Mouse (Mus musculus) lung, postnatal 0 days (tissue): ENCODE results near the gene Gm28053. TPM values are rescaled to one million over a fixed set of nuclear protein-coding genes. Genes with fewer than 3 reads are reported as not detected.

Experiments used
- ATAC-seq: fragments of 200-750 bp; cut with Nextera tagmentation; 2 replicates; pipeline ENCODE4 v1.8.0; 2017; ENCODE audit warnings: moderate library complexity
- DNase-seq: peaks from one replicate; pipeline ENCODE4 v3.0.0-alpha.2; 2016; ENCODE audit warnings: low spot score
- H3K27ac ChIP-seq: fragments of 300-500 bp; sonication (generic); 2 replicates; pipeline ENCODE4 v1.5.1; 2014; ENCODE audit warnings: antibody characterized with exemption, mild to moderate bottlenecking, low read length, mixed read lengths
- H3K27me3 ChIP-seq: fragments of 300-500 bp; sonication (generic); replicated peaks from 2 replicates; pipeline ENCODE4 v1.6.1; 2014; ENCODE audit warnings: low read length, mixed read lengths; ENCODE audit not compliant: insufficient read depth
- H3K36me3 ChIP-seq: fragments of 300-500 bp; sonication (generic); 2 replicates; pipeline ENCODE4 v1.6.1; 2014; ENCODE audit warnings: low read length, mixed read lengths; ENCODE audit not compliant: insufficient read depth
- H3K4me1 ChIP-seq: fragments of 300-500 bp; sonication (generic); 2 replicates; pipeline ENCODE4 v1.6.1; 2014; ENCODE audit warnings: antibody characterized with exemption, low read depth, low read length, mixed read lengths; ENCODE audit not compliant: insufficient read depth
- H3K4me2 ChIP-seq: fragments of 300-500 bp; sonication (generic); replicated peaks from 2 replicates; pipeline ENCODE4 v1.6.1; 2014; ENCODE audit warnings: low read depth, mild to moderate bottlenecking, low read length, moderate library complexity, mixed read lengths
- H3K4me3 ChIP-seq: fragments of 300-500 bp; sonication (generic); 2 replicates; pipeline ENCODE4 v1.5.1; 2014; ENCODE audit warnings: low read depth, low read length
- H3K9ac ChIP-seq: fragments of 300-500 bp; sonication (generic); replicated peaks from 2 replicates; pipeline ENCODE4 v1.6.1; 2014; ENCODE audit warnings: low read depth, mild to moderate bottlenecking
- H3K9me3 ChIP-seq: fragments of 300-500 bp; sonication (generic); 2 replicates; pipeline ENCODE4 v1.6.1; 2016; ENCODE audit warnings: low read length, mixed read lengths
- CTCF ChIP-seq: IDR thresholded peaks from 2 replicates; pipeline ENCODE4 v1.5.1; 2016; ENCODE audit warnings: antibody characterized with exemption, mild to moderate bottlenecking
- EP300 ChIP-seq: IDR thresholded peaks from 2 replicates; pipeline ENCODE4 v1.6.1; 2016; ENCODE audit warnings: antibody characterized with exemption, mild to moderate bottlenecking, control low read depth
- WGBS: fragments of 180-500 bp; shearing (Covaris S2); extraction: QIAGEN DNeasy Blood & Tissue Kit; methylation state at CpG from one replicate; pipeline ENCODE4 v1.1.7; 2014; 5-methylcytosine and 5-hydroxymethylcytosine counted together
- polyA plus RNA-seq: library from polyadenylated mRNA; unstranded; fragments of >200 nt; fragmentation: Nextera tagmentation; extraction: Ambion mirVana; gene quantifications from 2 replicates; pipeline ENCODE4 v1.2.1, GENCODE M21; 2015

Gene Gm28053
- polyA plus RNA-seq, 1 experiment from 2014 or later, result 2.2 TPM

GRCm38 (mm10) chr6:48720326-48720725 is 1.9 kb downstream of the Gm28053 start:
- 63% methylated on average over 4 of the region's 4 CpGs for WGBS
- no peak overlapping the region for H3K9ac ChIP-seq
- no peaks in the 10 kb centered on the region for H3K27me3 ChIP-seq
- ATAC-seq (no peak), DNase-seq (no peak)
- no peak for TF ChIP-seq CTCF
- TF ChIP-seq EP300, result no peak
- H3K36me3 ChIP-seq, result no peaks in the 10 kb centered on the region
- no peaks in the 10 kb centered on the region for H3K9me3 ChIP-seq
- H3K4me1 ChIP-seq, result no peaks in the 10 kb centered on the region
- no peak overlapping the region for H3K4me3 ChIP-seq
- H3K4me2 ChIP-seq, result no peak overlapping the region
- no peak overlapping the region for H3K27ac ChIP-seq

- no peaks in the 10 kb centered on the region for H3K36me3 ChIP-seq
- no peak overlapping the region for H3K4me2 ChIP-seq
- H3K9ac ChIP-seq, result no peak overlapping the region
- DNase-seq, result no peak
- no peak for TF ChIP-seq CTCF
- no peak for TF ChIP-seq EP300
- no peaks in the 10 kb centered on the region for H3K4me1 ChIP-seq
- no peak for ATAC-seq
- no peaks in the 10 kb centered on the region for H3K9me3 ChIP-seq
- WGBS, result 70% methylated on average over 8 of the region's 8 CpGs
- no peak overlapping the region for H3K27ac ChIP-seq
- no peak overlapping the region for H3K4me3 ChIP-seq
- H3K27me3 ChIP-seq, result no peaks in the 10 kb centered on the region
These were observed 5.1 kb downstream of the Gm28053 start for GRCm38 (mm10) chr6:48723468-48723867.

GRCm38 (mm10) chr6:48725476-48725875 is 7.1 kb downstream of the Gm28053 start:
- no peaks in the 10 kb centered on the region for H3K9me3 ChIP-seq
- peak; percentile 74 for ATAC-seq
- no peak overlapping the region for H3K4me2 ChIP-seq
- H3K27ac ChIP-seq, result no peak overlapping the region
- TF ChIP-seq CTCF (no peak), EP300 (0 out of 2 replicates have a peak, but pooled peaks have one; percentile 13)
- H3K36me3 ChIP-seq, result no peaks in the 10 kb centered on the region
- WGBS, result 0% methylated on average over 1 of the region's 1 CpGs
- no peaks in the 10 kb centered on the region for H3K4me1 ChIP-seq
- no peak overlapping the region for H3K4me3 ChIP-seq
- H3K27me3 ChIP-seq, result no peaks in the 10 kb centered on the region
- H3K9ac ChIP-seq, result no peak overlapping the region
- peak; percentile 59 for DNase-seq

- 76% methylated on average over 5 of the region's 5 CpGs for WGBS
- no peaks in the 10 kb centered on the region for H3K27me3 ChIP-seq
These were observed 9.4 kb downstream of the Gm28053 start for GRCm38 (mm10) chr6:48727761-48728160.

GRCm38 (mm10) chr6:48732864-48733304 is 14.5 kb downstream of the Gm28053 start:
- no peaks in the 10 kb centered on the region for H3K27me3 ChIP-seq
- ATAC-seq, result no peak
- 33% methylated on average over 8 of the region's 8 CpGs for WGBS

More at GRCm38 (mm10) chr6:48727761-48728160, 9.4 kb downstream of the Gm28053 start:
- Histone ChIP-seq H3K4me3 (no peak overlapping the region), H3K9me3 (no peaks in the 10 kb centered on the region), H3K4me2 (no peak overlapping the region), H3K36me3 (no peaks in the 10 kb centered on the region), H3K4me1 (no peaks in the 10 kb centered on the region), H3K27ac (no peak overlapping the region), H3K9ac (no peak overlapping the region)
- DNase-seq, result no peak
- TF ChIP-seq EP300 (no peak), CTCF (no peak)
- ATAC-seq, result no peak

GRCm38 (mm10) chr6:48733660-48734059 is 15.3 kb downstream of the Gm28053 start:
- no peaks in the 10 kb centered on the region for H3K4me1 ChIP-seq
- ATAC-seq (no peak), DNase-seq (no peak)
- H3K4me3 ChIP-seq, result no peak overlapping the region
- H3K4me2 ChIP-seq, result no peak overlapping the region
- H3K9ac ChIP-seq, result no peak overlapping the region
- TF ChIP-seq CTCF (no peak), EP300 (no peak)
- H3K27ac ChIP-seq, result no peak overlapping the region
- H3K36me3 ChIP-seq, result no peaks in the 10 kb centered on the region
- 87% methylated on average over 1 of the region's 1 CpGs for WGBS
- no peaks in the 10 kb centered on the region for H3K9me3 ChIP-seq
- H3K27me3 ChIP-seq, result no peaks in the 10 kb centered on the region

More at GRCm38 (mm10) chr6:48732864-48733304, 14.5 kb downstream of the Gm28053 start:
- no peak overlapping the region for H3K4me2 ChIP-seq
- H3K4me3 ChIP-seq, result no peak overlapping the region
- no peak overlapping the region for H3K9ac ChIP-seq
- no peak overlapping the region for H3K27ac ChIP-seq
- H3K4me1 ChIP-seq, result no peaks in the 10 kb centered on the region
- no peak for TF ChIP-seq CTCF
- TF ChIP-seq EP300, result no peak
- DNase-seq, result no peak
- no peaks in the 10 kb centered on the region for H3K36me3 ChIP-seq
- no peaks in the 10 kb centered on the region for H3K9me3 ChIP-seq

- Histone ChIP-seq H3K9me3 (no peaks in the 10 kb centered on the region), H3K4me2 (no peak overlapping the region), H3K27me3 (no peaks in the 10 kb centered on the region), H3K4me1 (peaks cover 4% of the 10 kb centered on the region; the same call in 1 of the 2 replicates), H3K27ac (no peak overlapping the region), H3K36me3 (no peaks in the 10 kb centered on the region), H3K9ac (no peak overlapping the region), H3K4me3 (no peak overlapping the region)
- WGBS, result 67% methylated on average over 2 of the region's 2 CpGs
- TF ChIP-seq EP300 (no peak), CTCF (no peak)
- ATAC-seq (no peak), DNase-seq (no peak)
These were observed 18.6 kb downstream of the Gm28053 start for GRCm38 (mm10) chr6:48737053-48737452.
